Mouse (Mus musculus) lung, postnatal 0 days (tissue): Measurements from ENCODE around the gene Adcy7. TPM values are rescaled to one million over a fixed set of nuclear protein-coding genes. Genes with fewer than 3 reads are reported as not detected.
A peak's percentile ranks its signal among the peaks of the same experiment; 100 is the strongest.

Source experiments
- ATAC-seq: fragments of 200-750 bp; cut with Nextera tagmentation; 2 replicates; pipeline ENCODE4 v1.8.0; 2017; ENCODE audit warnings: moderate library complexity
- DNase-seq: peaks from one replicate; pipeline ENCODE4 v3.0.0-alpha.2; 2016; ENCODE audit warnings: low spot score
- H3K27ac ChIP-seq: fragments of 300-500 bp; sonication (generic); 2 replicates; pipeline ENCODE4 v1.5.1; 2014; ENCODE audit warnings: antibody characterized with exemption, mild to moderate bottlenecking, low read length, mixed read lengths
- H3K27me3 ChIP-seq: fragments of 300-500 bp; sonication (generic); replicated peaks from 2 replicates; pipeline ENCODE4 v1.6.1; 2014; ENCODE audit warnings: low read length, mixed read lengths; ENCODE audit not compliant: insufficient read depth
- H3K36me3 ChIP-seq: fragments of 300-500 bp; sonication (generic); 2 replicates; pipeline ENCODE4 v1.6.1; 2014; ENCODE audit warnings: low read length, mixed read lengths; ENCODE audit not compliant: insufficient read depth
- H3K4me1 ChIP-seq: fragments of 300-500 bp; sonication (generic); 2 replicates; pipeline ENCODE4 v1.6.1; 2014; ENCODE audit warnings: antibody characterized with exemption, low read depth, low read length, mixed read lengths; ENCODE audit not compliant: insufficient read depth
- H3K4me2 ChIP-seq: fragments of 300-500 bp; sonication (generic); replicated peaks from 2 replicates; pipeline ENCODE4 v1.6.1; 2014; ENCODE audit warnings: low read depth, mild to moderate bottlenecking, low read length, moderate library complexity, mixed read lengths
- H3K4me3 ChIP-seq: fragments of 300-500 bp; sonication (generic); 2 replicates; pipeline ENCODE4 v1.5.1; 2014; ENCODE audit warnings: low read depth, low read length
- H3K9ac ChIP-seq: fragments of 300-500 bp; sonication (generic); replicated peaks from 2 replicates; pipeline ENCODE4 v1.6.1; 2014; ENCODE audit warnings: low read depth, mild to moderate bottlenecking
- H3K9me3 ChIP-seq: fragments of 300-500 bp; sonication (generic); 2 replicates; pipeline ENCODE4 v1.6.1; 2016; ENCODE audit warnings: low read length, mixed read lengths
- CTCF ChIP-seq: IDR thresholded peaks from 2 replicates; pipeline ENCODE4 v1.5.1; 2016; ENCODE audit warnings: antibody characterized with exemption, mild to moderate bottlenecking
- EP300 ChIP-seq: IDR thresholded peaks from 2 replicates; pipeline ENCODE4 v1.6.1; 2016; ENCODE audit warnings: antibody characterized with exemption, mild to moderate bottlenecking, control low read depth
- WGBS: fragments of 180-500 bp; shearing (Covaris S2); extraction: QIAGEN DNeasy Blood & Tissue Kit; methylation state at CpG from one replicate; pipeline ENCODE4 v1.1.7; 2014; 5-methylcytosine and 5-hydroxymethylcytosine counted together
- polyA plus RNA-seq: library from polyadenylated mRNA; unstranded; fragments of >200 nt; fragmentation: Nextera tagmentation; extraction: Ambion mirVana; gene quantifications from 2 replicates; pipeline ENCODE4 v1.2.1, GENCODE M21; 2015

Gene Adcy7
- polyA plus RNA-seq, 1 experiment from 2014 or later = 16.5 TPM

DNA sequence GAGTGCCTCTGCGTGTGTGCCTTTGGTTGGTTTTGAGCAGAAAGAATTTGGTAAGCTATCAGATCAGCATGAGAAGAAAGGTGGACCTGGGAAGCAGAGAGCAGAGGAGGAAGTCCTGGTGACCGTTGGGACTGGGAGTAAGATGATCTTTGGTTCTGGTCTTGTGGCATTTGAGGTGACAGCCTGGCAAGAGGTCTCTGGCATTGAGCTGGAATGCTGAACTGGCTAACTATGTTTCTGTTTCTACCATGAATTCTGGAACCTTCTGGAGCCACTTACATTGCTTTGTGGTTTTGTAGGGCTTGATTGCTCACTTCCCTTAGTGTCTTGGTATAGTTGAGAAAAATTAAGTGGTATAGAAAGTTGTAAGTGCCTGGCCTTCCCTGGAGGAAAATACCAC lies 34.6 kb upstream of the Adcy7 start:
- 66% methylated on average over 2 of the region's 2 CpGs for WGBS
- DNase-seq (no peak), ATAC-seq (no peak)
- Histone ChIP-seq H3K4me2 (no peak overlapping the region), H3K4me1 (no peaks in the 10 kb centered on the region), H3K9ac (no peak overlapping the region), H3K4me3 (no peak overlapping the region), H3K27me3 (no peaks in the 10 kb centered on the region), H3K27ac (no peak overlapping the region), H3K9me3 (no peaks in the 10 kb centered on the region), H3K36me3 (no peaks in the 10 kb centered on the region)
- TF ChIP-seq EP300 (no peak), CTCF (no peak)

GRCm38 (mm10) chr8:88239277-88239676 lies 32.9 kb upstream of the Adcy7 start:
- H3K4me1 ChIP-seq = no peaks in the 10 kb centered on the region
- H3K27me3 ChIP-seq = no peaks in the 10 kb centered on the region
- WGBS = 86% methylated on average over 5 of the region's 5 CpGs
- ATAC-seq (no peak), DNase-seq (no peak)
- no peak overlapping the region for H3K27ac ChIP-seq
- H3K36me3 ChIP-seq = no peaks in the 10 kb centered on the region
- no peak overlapping the region for H3K4me3 ChIP-seq
- no peak for TF ChIP-seq EP300
- no peak for TF ChIP-seq CTCF
- no peak overlapping the region for H3K4me2 ChIP-seq
- H3K9ac ChIP-seq = no peak overlapping the region
- H3K9me3 ChIP-seq = no peaks in the 10 kb centered on the region

DNA sequence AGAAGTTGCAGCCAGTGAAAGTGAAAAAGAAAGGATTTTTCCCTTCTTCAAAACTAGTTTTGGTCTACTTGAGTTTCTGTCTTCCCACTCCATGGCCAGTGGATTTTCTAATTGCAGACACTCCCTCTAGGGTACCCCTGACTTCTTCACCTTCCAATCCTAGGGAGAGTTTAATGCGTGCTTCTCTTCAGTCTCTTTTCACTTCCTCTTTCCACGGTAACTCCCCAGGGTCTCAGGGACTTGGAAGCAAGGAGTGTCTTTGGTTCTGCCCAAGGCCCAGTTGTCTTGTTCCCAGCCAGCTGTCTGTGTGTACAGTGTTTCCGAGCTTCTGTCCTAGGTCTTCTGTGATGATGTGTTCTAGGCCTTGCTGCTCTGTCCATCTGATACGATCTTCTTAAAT lies 30.3 kb upstream of the Adcy7 start:
- ATAC-seq (no peak), DNase-seq (no peak)
- no peak overlapping the region for H3K9ac ChIP-seq
- H3K27me3 ChIP-seq = no peaks in the 10 kb centered on the region
- no peak overlapping the region for H3K27ac ChIP-seq
- H3K4me3 ChIP-seq = no peak overlapping the region
- H3K4me2 ChIP-seq = no peak overlapping the region
- H3K9me3 ChIP-seq = no peaks in the 10 kb centered on the region
- H3K4me1 ChIP-seq = no peaks in the 10 kb centered on the region
- TF ChIP-seq EP300 (no peak), CTCF (no peak)
- WGBS = 80% methylated on average over 4 of the region's 4 CpGs
- 0 out of 2 replicates have a peak, but pooled peaks cover 4% of the 10 kb centered on the region for H3K36me3 ChIP-seq

GRCm38 (mm10) chr8:88244298-88244697 lies 27.9 kb upstream of the Adcy7 start:
- Histone ChIP-seq H3K9me3 (no peaks in the 10 kb centered on the region), H3K4me1 (no peaks in the 10 kb centered on the region), H3K4me3 (no peak overlapping the region), H3K27me3 (no peaks in the 10 kb centered on the region), H3K36me3 (0 out of 2 replicates have a peak, but pooled peaks cover 4% of the 10 kb centered on the region), H3K9ac (no peak overlapping the region), H3K4me2 (no peak overlapping the region), H3K27ac (no peak overlapping the region)
- peak; percentile 88 for ATAC-seq
- WGBS = 81% methylated on average over 4 of the region's 4 CpGs
- TF ChIP-seq EP300 (no peak), CTCF (peak; percentile 90)
- peak; percentile 63 for DNase-seq

DNA sequence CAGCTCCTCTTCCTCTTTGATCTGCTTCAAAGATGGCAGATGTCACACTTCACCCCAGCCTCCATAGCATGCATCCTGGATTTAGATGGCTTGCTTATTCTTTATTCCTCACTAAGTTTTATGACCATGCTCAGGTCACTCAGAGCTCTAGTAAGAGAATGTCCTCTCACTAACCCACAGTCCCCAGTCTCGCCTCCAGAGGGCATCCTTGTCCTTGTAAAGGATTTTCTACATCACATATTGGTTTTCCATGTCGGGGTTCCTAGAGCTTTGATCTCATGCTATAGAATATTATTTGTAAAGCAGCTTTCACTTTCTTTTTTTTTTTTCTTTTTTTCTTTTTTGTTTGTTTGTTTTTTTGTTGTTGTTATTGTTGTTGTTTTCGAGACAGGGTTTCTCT lies 19.4 kb upstream of the Adcy7 start:
- Histone ChIP-seq H3K4me3 (no peak overlapping the region), H3K4me2 (no peak overlapping the region), H3K9me3 (no peaks in the 10 kb centered on the region), H3K4me1 (no peaks in the 10 kb centered on the region), H3K9ac (no peak overlapping the region), H3K36me3 (peaks cover 15% of the 10 kb centered on the region; the same call in 1 of the 2 replicates), H3K27me3 (no peaks in the 10 kb centered on the region), H3K27ac (no peak overlapping the region)
- no peak for ATAC-seq
- peak; percentile 69 for DNase-seq
- WGBS = 68% methylated on average over 3 of the region's 3 CpGs
- TF ChIP-seq EP300 = no peak
- peak; percentile 74 for TF ChIP-seq CTCF

DNA sequence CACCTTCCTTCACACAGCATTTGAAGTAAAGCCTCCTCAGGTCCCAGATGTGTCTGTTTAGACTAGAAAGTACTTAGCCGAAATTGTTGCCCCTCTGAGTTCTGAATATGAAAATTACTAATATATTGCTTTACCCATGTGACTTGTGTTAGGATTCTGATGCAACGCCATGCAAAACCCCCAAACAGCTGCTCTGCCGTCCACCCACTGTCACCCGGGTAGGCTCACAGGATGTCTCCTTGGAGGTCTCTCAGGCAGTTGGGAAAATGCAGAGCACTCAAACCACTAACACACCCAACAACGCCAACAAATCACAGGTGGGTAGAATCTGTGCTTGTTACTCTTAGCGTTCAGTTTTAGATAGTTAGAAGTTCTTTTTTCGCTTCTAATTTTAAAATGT lies 17.2 kb upstream of the Adcy7 start:
- no peak overlapping the region for H3K4me2 ChIP-seq
- H3K4me1 ChIP-seq = no peaks in the 10 kb centered on the region
- no peak for TF ChIP-seq EP300
- H3K4me3 ChIP-seq = no peak overlapping the region
- no peaks in the 10 kb centered on the region for H3K27me3 ChIP-seq
- DNase-seq = no peak
- no peak for ATAC-seq
- H3K9me3 ChIP-seq = no peaks in the 10 kb centered on the region
- H3K36me3 ChIP-seq = peaks cover 8% of the 10 kb centered on the region; the same call in 1 of the 2 replicates
- no peak overlapping the region for H3K9ac ChIP-seq
- WGBS = 83% methylated on average over 7 of the region's 7 CpGs
- H3K27ac ChIP-seq = no peak overlapping the region

GRCm38 (mm10) chr8:88258024-88258423 lies 14.2 kb upstream of the Adcy7 start:
- 43% methylated on average over 6 of the region's 6 CpGs for WGBS
- Histone ChIP-seq H3K27ac (no peak overlapping the region), H3K27me3 (no peaks in the 10 kb centered on the region), H3K9me3 (no peaks in the 10 kb centered on the region), H3K4me2 (no peak overlapping the region), H3K4me3 (no peak overlapping the region), H3K9ac (no peak overlapping the region), H3K4me1 (peaks cover 4% of the 10 kb centered on the region; the same call in 1 of the 2 replicates), H3K36me3 (peaks cover 7% of the 10 kb centered on the region; the same call in 1 of the 2 replicates)
- no peak for TF ChIP-seq CTCF
- no peak for TF ChIP-seq EP300
- ATAC-seq (no peak), DNase-seq (no peak)
